18 mouse cellular contexts compared by ENCODE assay signal in the genomic region with DNA sequence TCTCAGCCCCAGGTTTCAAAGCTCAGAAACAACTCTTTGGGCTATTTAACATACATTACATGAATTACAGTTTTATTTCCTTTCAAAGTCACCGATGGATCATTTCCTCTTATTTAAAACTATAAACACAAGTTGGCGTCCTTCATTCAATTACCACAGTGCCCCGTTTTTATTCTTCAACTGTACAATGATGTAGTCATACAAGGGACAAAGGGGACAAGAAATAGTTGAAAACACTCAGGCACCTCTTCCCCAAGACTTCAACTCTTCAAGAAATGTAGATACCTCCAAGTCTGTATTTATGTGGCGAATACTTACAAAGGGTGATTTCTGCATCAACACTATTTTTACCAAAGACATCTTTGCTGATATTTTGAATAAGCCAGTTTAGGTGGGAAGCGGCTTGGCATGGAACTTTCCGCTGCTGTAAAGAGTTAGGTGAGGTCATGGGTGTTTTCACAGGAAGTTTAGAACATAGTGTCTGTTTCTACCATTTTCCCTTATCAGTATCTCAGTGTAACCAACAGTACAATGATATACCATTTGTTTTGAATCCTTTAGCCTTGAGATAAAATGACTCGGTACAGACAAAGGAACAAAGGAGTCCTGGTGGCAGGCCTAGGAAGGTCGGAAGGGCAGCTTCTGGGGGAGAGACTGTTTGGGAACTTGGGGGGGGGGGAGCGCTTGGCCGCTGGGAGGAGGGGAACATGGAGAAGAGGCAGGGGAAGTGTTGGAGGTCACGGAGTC.
A peak's percentile ranks its signal among the peaks of the same experiment; 100 is the strongest.
DNase-seq lines count a peak whose midpoint lies in the region; ATAC-seq and TF ChIP-seq lines count a peak whose summit lies in the region.
"Had no signal": no experiment of that assay in that cellular context is flagged by ENCODE, and none has a peak within 500 bp of the region (broad histone marks: within the 10 kb centered on the region; RNA-seq: fewer than 3 reads in every experiment).

No protein-coding gene starts in this region.

- no peak for TF ChIP-seq POLR2A in lung, adult 2 months (IDR thresholded peaks at IDR 0.05; ENCODE audit: borderline replicate concordance, extremely low read depth, low read depth, low read length)

- no peaks in the 10 kb centered on the region for H3K9me3 ChIP-seq in heart, embryonic 13.5 days
- no peaks in the 10 kb centered on the region for H3K9me3 ChIP-seq in lung, embryonic 15.5 days
- H3K9me3 ChIP-seq: embryonic facial prominence, embryonic 12.5 days; limb, embryonic 10.5 days; neural tube, embryonic 15.5 days had no signal

- no peak overlapping the region for H3K4me3 ChIP-seq in heart, embryonic 13.5 days
- no peak overlapping the region for H3K4me3 ChIP-seq in lung, embryonic 15.5 days
- H3K4me3 ChIP-seq in lung, adult 2 months (replicated peaks; ENCODE audit: extremely low read depth, low read depth, low read length), result no peak overlapping the region
- H3K4me3 ChIP-seq: embryonic facial prominence, embryonic 12.5 days; layer of hippocampus, adult 2 months; limb, embryonic 10.5 days; neural tube, embryonic 15.5 days had no signal

- peaks cover 22% of the 10 kb centered on the region for H3K4me1 ChIP-seq in heart, embryonic 13.5 days
- peaks cover 11% of the 10 kb centered on the region for H3K4me1 ChIP-seq in lung, embryonic 15.5 days
- H3K4me1 ChIP-seq in lung, adult 2 months (ENCODE audit: control insufficient read depth, insufficient read depth, low read length), result no peaks in the 10 kb centered on the region; the same call in 1 of the 2 replicates

- no peak overlapping the region for H3K9ac ChIP-seq in heart, embryonic 13.5 days
- no peak overlapping the region for H3K9ac ChIP-seq in lung, embryonic 15.5 days
- H3K9ac ChIP-seq: embryonic facial prominence, embryonic 12.5 days; forebrain, postnatal 0 days; liver, embryonic 14.5 days; neural tube, embryonic 15.5 days had no signal

- no peaks in the 10 kb centered on the region for H3K36me3 ChIP-seq in heart, embryonic 13.5 days
- no peaks in the 10 kb centered on the region for H3K36me3 ChIP-seq in lung, embryonic 15.5 days
- H3K36me3 ChIP-seq: embryonic facial prominence, embryonic 12.5 days; limb, embryonic 10.5 days; neural tube, embryonic 15.5 days had no signal

- H3K27ac ChIP-seq in heart, embryonic 13.5 days (replicated peaks), result peak overlapping the region; percentile 38
- H3K27ac ChIP-seq in lung, embryonic 15.5 days, result peak overlapping the region; percentile 27; the same call in 1 of the 2 replicates
- H3K27ac ChIP-seq: embryonic facial prominence, embryonic 12.5 days; layer of hippocampus, adult 2 months; limb, embryonic 10.5 days; liver, embryonic 14.5 days; neural tube, embryonic 15.5 days had no signal

- no peaks in the 10 kb centered on the region for H3K27me3 ChIP-seq in heart, embryonic 13.5 days (replicated peaks)
- no peaks in the 10 kb centered on the region for H3K27me3 ChIP-seq in lung, embryonic 15.5 days
- H3K27me3 ChIP-seq: embryonic facial prominence, embryonic 12.5 days; neural tube, embryonic 15.5 days had no signal

- TF ChIP-seq CTCF in lung, adult 2 months (IDR thresholded peaks at IDR 0.05; ENCODE audit: insufficient read depth, low read length), result no peak

- H3K4me2 ChIP-seq in heart, embryonic 13.5 days, result no peak overlapping the region
- H3K4me2 ChIP-seq in lung, embryonic 15.5 days, result no peak overlapping the region
- H3K4me2 ChIP-seq: embryonic facial prominence, embryonic 12.5 days; neural tube, embryonic 15.5 days had no signal

- WGBS in heart, embryonic 13.5 days, result 54% methylated on average over 10 of the region's 11 CpGs
- 60% methylated on average over 11 of the region's 11 CpGs for WGBS in lung, embryonic 15.5 days
- WGBS in lung, adult 2 months, result 48% methylated on average over 11 of the region's 11 CpGs

- DNase-seq in heart, adult 8-10 months (ENCODE audit: low spot score), result no peak
- no peak for DNase-seq in lung, adult 2 months
- peak; percentile 79 for DNase-seq in R1 (ENCODE audit: low read depth, low spot score)
- peak; percentile 21 for DNase-seq in lung, postnatal 36 days
- no peak for DNase-seq in thymus, postnatal 36 days
- DNase-seq in frontal cortex, postnatal 14 days (ENCODE audit: low spot score in 2 of 2), result no peak
- DNase-seq: cerebellum, postnatal 25 days; forebrain, postnatal 0 days; gastrocnemius, postnatal 10 days; heart, postnatal 10 days; retina, postnatal 1 day had no signal

- no peak for ATAC-seq in heart, embryonic 13.5 days (ENCODE audit: extremely low read depth, insufficient number of reproducible peaks, low FRiP score, low TSS enrichment)
- no peak for ATAC-seq in lung, embryonic 15.5 days (ENCODE audit: borderline replicate concordance, extremely low read depth, low FRiP score, low TSS enrichment)
- ATAC-seq: forebrain, postnatal 0 days had no signal

Comparison
In these comparisons a context has a peak if more than half of its experiments do, and no peak if none do; other contexts are left out.
1. DNase-seq: peak in R1 (single experiment) and lung, postnatal 36 days (single experiment); none in heart, adult 8-10 months (single experiment), lung, adult 2 months (single experiment), thymus, postnatal 36 days (0 of 2) and frontal cortex, postnatal 14 days (0 of 2).